Mouse (Mus musculus) CD4-positive, CD25-positive, alpha-beta regulatory T cell, adult 2 months (primary cell): ENCODE results near the gene Gm49353.

Experiments used
- DNase-seq: peaks from one replicate; pipeline ENCODE4 v3.0.0-alpha.2; 2012; ENCODE audit warnings: low read depth, low spot score

Gene Gm49353

DNA sequence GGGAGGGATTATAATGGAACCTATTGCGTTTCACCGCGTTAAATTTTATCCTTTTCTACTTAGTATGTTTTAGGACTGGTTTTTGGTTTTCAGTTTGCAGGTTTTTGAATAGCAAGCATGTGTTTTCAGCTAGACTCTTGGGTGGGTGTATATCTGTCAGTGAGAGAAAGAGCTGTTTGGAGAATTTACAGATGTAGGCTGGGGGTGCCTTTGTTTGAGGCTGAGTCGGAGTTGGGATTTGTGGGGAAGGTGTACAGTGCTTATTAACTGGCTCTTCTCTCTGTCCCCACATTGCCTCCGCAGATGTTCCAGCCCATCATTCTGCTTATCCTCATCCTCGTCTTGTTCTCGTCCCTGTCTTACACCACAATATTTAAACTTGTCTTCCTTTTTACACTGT, at the start of gene Gm49353:
Gene Gm49353, plus strand, starts transcription at position 313 of the 400 bp plus-strand sequence.
- DNase-seq: no peak

DNA sequence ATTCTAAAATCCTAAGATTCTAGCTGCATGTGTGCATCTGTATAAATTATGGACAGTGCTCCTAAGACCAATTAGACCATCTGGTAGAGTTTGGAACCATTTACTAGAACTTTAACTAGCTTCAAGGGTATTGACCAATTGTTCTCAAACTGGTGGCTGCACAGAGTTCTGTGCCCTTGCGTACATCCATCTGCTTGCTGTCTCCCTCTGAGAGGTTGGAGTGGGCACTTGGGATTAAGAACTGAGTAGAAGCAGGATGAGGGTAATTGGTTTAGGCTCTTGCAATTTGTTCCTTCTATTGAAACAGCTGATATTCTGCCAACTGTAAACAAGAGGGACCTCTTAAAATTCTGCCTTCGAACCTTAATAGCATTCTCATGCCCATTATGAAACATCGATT, 43.5 kb upstream of the Gm49353 start:
- no peak for DNase-seq

DNA sequence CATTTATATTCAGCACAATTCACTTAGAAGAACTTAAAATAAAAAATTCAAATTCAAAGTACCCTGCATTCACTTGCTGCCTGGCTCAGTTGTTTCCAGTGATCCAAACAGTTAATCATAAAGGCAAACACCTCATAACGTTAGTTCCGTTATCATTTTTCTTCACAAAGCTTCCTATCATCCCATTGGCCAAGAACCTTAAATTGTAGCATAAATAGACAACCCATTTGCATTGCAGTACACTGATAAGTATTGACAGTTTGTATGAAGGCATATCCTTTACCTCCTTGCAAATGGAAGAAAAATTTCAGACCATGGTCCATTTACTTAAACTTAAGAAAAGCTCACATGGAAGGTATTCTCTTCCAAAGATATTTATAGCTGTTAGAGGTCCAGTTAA, 37.1 kb upstream of the Gm49353 start:
- no peak for DNase-seq

DNA sequence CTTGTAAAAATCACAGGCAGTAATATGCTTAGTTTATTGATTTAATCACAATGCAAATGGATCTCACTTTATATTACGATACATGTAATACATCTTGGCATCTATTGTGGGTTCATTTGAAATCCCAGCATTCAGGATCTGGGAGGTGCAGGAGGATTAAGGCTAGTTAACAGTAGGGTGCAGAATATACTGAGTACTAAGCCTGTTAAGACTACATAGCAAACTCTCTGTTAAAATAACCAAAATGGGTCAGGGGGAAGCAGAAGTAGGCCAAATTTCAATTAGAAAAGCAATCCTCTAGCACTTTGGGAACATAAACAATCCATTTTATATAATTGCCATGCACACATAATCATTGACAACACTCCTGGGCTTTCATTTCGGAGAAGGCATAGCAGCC, 25.0 kb upstream of the Gm49353 start:
- DNase-seq: no peak

DNA sequence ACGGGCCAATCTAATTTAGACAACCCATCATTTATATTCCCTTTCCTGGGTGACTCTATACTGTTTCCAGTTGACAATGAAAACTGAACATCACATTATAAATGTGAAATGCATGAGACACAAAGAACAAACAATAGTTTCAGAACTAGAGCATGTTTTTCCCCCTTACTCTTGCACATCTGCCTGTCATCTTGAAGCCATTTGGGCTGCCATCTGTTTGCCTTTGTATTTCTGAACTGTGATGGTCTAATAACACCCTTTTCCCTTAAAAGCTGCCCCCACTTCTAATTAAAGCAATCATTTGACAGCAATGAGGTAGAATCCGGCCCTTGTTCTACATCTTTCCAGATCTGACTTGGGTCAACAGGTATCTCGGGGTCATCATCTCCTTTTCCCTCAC, 23.1 kb upstream of the Gm49353 start:
- no peak for DNase-seq

DNA sequence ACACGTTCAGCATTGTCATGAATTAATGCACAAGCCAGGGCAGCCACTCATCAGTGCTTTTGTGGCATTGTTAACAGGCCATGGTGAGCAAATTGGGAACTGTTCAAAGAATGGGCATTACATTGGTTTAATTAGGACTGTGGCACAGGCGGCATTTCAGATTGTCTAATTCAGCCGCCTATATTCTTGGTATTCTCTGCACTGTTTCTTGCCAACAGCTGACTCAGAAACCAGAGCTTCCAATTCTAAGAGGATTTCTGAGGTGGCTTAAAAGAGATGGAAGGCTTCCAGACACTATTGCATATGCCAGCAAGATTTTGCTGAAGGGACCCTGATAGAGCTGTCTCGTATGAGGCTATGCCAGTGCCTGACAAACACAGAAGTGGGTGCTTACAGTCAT, 21.9 kb upstream of the Gm49353 start:
- DNase-seq: no peak

DNA sequence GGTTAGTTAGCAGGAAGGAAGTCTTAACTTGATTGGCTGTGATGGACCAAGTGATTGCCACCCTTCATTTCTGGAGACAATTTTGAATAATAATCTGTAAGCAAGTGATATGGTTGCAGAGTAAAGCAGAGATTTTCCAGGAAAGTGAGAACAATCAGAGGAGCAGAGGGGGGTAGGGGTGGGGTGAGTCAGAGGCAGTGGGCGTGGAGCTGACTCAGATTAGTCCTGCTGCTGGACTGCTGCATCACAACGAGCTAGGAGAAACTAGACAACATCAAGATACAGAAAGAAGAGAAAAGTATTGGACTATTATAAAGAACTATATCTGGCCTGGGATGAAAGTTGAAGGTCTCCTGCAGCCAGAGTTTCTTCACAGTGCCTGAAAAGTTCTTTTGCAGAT, 20.8 kb upstream of the Gm49353 start:
- DNase-seq: no peak

DNA sequence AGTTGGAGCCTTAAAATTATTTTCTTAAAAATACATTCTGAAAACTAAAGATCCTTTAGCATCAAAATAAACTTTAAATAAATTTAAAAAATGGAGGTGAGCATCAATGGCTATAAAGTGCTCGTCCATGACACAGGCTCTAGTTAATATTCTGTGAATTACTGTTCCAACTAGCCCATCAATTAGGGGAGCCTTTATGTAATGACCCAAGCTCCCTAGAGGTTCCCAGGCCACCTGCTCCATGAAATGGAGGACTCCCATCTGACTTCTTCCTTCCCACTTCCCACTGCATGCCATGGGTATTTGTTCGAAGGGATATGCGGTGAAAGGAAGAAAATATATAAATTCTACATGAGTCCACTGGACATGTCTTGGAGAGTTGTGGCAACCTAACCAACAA, 18.5 kb upstream of the Gm49353 start:
- no peak for DNase-seq

DNA sequence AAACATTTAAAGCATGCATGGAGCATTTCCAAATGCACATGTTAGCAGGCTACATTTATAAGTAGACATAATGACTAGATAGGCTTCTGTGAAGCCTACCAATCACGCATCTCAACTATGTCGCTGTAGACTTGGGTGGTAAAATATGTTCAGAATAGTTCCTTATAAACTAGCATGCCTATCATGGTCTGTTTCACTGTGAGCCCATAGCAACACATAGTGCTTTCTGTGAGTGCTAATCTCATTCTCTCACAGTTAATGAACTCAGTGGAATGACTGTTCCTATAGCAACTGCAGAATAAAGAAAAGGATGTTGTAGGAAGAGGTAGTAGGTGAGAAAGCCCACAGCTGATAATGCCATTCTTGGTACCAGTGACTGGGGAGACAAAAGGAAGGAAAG, 17.7 kb upstream of the Gm49353 start:
- no peak for DNase-seq

DNA sequence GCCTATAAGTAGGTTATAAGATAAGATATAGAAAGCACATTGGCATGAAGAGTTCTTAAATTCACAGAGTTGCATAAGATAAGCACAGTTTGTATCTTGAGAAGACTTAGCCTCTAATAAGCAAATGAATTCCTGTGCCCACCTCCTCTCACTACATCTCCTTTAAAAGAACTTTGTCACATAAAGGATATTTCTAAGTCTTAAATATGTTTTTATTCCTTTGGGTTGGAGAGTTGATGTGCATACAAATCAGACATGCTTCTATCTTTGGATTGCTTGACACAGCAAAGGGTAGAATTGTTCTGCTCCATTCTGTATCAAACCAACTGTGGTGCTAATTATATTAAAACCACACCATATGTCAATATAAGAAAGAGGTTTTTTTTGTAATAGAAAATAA, 5.0 kb upstream of the Gm49353 start:
- no peak for DNase-seq

DNA sequence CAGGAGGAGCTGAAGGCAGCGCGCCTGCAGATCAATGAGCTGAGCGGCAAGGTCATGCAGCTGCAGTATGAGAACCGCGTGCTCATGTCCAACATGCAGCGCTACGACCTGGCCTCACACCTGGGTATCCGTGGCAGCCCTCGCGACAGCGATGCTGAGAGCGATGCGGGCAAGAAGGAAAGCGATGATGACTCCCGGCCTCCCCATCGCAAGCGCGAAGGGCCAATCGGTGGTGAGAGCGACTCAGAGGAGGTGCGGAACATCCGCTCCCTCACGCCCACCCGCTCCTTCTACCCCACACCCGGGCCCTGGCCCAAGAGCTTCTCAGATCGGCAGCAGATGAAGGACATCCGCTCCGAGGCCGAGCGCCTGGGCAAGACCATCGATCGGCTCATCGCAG, 1.9 kb upstream of the Gm49353 start:
- no peak for DNase-seq

DNA sequence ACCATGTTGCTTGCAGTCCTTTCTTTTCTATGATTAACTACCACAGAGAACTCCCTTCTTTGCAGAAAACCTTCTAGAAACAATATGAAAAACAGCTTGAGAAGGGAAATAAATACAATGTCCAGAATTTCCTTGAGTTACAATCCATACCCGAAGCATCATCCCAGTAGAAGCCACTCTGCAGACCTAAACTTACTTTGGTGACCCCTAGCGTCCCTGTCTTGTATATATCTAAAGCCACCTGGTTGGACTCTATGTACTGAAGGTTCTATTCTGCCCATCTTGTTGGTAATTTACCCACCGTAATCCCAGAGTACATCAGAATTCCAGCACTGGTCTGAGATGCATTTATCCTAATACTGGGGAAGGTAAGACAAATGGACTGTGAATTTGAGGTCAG, 1.1 kb downstream of the Gm49353 start:
- DNase-seq: no peak

DNA sequence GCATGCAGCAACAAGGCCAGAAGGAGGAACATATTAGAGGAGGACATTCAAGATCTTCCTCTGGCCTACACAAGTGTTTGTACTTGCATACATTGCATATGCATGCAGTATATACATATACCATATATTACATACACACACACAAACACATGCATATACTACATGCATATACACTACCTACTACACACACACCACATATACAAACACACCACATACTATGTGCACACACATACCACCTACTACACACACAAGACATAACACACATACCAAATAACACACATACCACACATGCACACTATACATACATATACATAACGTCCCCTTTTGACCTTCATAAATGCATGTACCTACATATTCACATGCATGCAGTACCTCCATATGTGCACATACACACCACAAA, 1.9 kb downstream of the Gm49353 start:
- DNase-seq: no peak

DNA sequence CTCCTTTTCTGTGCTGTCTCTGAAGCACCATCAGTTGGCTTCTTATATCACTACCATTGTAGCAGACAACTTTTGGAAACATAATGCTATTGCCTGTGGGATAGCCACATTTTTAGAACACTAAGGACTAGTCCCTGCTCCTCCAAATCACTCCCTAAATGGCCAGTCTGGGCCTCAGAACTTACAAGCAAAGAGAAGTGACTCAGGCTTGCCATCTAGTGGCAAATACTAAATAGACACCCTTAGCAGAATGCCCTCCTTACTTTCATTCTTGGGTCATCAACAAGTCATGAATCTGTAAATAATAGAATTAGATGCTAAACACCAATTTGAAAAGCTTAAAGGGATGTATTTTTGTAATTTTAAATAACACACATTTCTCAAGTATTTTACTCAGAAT, 8.0 kb downstream of the Gm49353 start:
- DNase-seq: peak; percentile 27

DNA sequence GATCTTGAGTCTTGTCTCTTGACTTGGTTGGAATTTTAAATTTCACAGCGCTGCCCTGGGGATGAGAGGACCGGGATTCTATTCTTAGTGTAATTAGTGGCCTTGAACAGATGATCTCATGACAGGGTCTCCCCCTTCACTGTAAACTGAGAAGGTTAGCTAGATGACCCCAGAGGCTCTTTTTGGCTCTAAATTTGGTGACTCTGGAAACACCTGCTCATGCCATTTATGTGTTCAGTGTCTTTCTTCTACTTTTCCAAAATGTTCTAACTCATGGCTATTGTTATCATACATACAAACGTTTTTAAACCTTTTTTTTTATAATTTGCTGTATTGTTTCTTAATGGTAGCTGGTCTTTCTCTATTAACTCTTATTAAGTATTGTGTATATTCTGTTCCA, 10.0 kb downstream of the Gm49353 start:
- DNase-seq: no peak

DNA sequence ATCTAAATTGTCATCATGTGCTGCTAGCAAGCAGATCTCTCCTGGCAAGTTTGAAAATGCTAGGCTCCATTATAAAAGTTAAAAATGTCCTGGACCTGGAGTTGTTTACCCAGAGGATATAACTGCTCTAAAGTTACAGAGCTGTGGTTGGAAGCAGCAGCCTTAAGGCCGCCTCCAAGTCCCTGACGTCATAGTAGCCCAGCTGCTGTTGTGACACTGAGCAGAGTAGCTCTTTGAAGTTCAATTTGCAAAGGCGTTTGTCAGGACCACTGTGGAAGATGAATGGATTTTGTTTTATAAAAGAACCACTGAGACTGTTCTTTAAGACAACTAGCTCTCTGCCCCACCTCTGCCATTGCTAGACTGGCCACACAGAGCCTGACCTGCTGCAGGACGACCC, 12.7 kb downstream of the Gm49353 start, which contains the start of gene 9330159F19Rik:
Gene 9330159F19Rik, plus strand, starts transcription at position 154 of the 400 bp plus-strand sequence.
- no peak for DNase-seq

DNA sequence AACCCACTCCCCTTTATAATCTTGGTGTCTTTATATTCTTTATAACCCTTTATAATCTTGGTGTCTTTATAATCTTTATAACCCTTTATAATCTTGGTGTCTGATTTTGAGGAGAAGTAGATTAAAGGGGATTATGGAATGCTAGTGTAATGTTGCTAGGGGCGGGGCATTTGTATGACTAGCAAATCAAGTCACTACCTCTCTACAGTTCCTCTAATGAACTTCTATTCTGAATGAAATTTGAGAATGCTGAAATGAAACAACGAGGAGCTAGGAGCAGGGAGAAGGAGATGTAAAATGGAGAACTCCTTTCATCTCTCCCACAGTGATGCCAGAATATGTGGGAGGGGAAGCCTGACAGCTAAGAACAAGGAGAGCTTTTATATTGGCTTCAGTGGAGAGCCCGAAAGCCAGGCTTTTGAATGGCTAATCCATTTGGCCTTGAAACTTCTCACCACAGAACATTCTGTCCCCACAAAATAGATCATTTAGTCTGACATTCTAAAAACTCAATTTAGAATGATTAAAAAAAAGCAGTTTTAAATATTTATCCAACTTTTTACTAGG, 14.9 kb downstream of the Gm49353 start:
- DNase-seq: no peak

DNA sequence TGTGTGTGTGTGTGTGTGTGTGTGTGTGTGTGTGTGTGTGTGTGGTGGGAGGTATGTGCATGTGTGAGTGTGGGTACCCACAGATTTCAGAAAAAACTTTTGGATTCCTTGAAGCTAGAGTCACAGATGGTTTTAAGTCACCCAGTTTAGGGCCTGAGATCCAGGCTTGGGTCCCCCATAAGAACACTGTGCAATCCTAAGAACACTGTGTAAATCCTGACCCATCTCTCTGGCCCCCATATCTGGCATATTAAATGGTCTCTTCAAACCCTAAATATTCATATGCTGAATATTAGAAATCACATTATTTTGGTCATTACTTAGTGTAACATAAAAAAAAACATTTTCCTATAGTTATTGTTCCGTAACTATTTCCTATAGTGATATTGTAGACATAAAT, 18.2 kb downstream of the Gm49353 start:
- no peak for DNase-seq

DNA sequence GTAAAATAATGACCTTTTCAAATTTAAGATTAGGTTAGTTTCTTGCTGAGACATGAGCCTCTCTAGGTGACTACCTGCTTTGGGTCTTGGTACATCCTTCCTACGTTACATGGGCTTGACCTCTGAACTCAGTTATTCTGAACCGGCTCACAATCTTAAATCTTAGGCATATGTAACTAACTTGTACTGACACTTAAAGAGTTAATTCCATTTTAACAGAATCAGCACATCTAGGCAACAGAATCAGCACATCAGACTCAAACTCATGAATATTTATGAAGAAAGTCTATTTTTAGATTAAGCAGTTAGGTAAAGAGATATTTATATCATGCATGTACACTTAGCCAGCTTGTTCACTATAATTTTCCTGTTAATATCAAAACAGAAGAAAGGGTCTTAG, 18.7 kb downstream of the Gm49353 start:
- DNase-seq: no peak

DNA sequence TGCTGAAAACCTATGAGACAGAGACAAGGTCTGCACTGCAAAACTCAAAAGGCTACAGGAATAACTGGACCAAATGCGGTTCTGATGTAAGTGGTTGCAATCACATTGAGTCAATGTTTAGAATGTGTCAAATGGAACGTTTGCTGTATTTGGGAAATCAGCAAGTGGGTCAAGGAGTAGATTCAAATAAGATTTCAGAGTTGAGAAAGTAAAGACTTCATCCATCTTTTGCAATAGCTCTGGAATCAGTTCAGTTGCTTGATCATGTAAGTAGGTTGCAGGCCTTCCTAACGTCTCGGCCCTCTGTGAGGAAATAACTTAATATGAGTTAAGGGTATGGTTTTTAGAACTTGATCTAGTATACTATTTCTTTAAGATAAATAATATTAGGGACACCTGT, 26.6 kb downstream of the Gm49353 start:
- no peak for DNase-seq

DNA sequence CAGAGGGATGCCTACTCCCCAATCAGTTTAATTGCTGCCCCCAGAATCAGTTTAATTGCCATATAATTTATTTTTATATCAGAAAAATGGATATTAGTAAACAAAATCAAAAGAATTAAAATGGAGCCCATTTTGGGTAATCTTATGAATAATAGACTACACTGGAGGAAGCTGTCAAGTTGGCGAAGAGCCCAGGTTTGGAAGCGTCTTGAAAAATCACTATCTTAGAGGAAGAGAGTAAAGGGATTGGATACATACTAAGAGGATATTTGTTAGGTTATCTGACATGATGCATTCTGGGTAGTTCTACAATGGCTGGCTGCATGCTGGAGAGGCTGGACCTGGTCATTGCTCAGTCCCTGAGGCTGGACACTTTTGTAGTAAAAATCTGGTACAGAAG, 32.5 kb downstream of the Gm49353 start:
- DNase-seq: no peak
